Mouse (Mus musculus) stomach, embryonic 14.5 days (tissue): Measurements from ENCODE around the gene Adamtsl3. TPM values are rescaled to one million over a fixed set of nuclear protein-coding genes. Genes with fewer than 3 reads are reported as not detected.
A peak's percentile ranks its signal among the peaks of the same experiment; 100 is the strongest.

Source experiments
- ATAC-seq: fragments of 200-750 bp; cut with Nextera tagmentation; 2 replicates; pipeline ENCODE4 v1.8.0; 2017; ENCODE audit warnings: low read depth, moderate TSS enrichment; ENCODE audit not compliant: insufficient number of reproducible peaks, insufficient read depth, low FRiP score
- H3K27ac ChIP-seq: fragments of 300-500 bp; sonication (generic); 2 replicates; pipeline ENCODE4 v1.5.1; 2014; ENCODE audit warnings: mild to moderate bottlenecking, low read length, moderate library complexity, mixed read lengths
- H3K27me3 ChIP-seq: fragments of 300-500 bp; sonication (generic); 2 replicates; pipeline ENCODE4 v1.6.1; 2014; ENCODE audit warnings: low read length, control low read depth, mixed read lengths; ENCODE audit not compliant: control insufficient read depth, insufficient read depth
- H3K36me3 ChIP-seq: fragments of 300-500 bp; sonication (generic); 2 replicates; pipeline ENCODE4 v1.6.1; 2014; ENCODE audit warnings: mild to moderate bottlenecking, control low read depth, low read length, moderate library complexity, mixed read lengths; ENCODE audit not compliant: control insufficient read depth, insufficient read depth
- H3K4me1 ChIP-seq: fragments of 300-500 bp; sonication (generic); 2 replicates; pipeline ENCODE4 v1.6.1; 2014; ENCODE audit warnings: low read length, control low read depth, mixed read lengths; ENCODE audit not compliant: control insufficient read depth, insufficient read depth
- H3K4me2 ChIP-seq: fragments of 300-500 bp; sonication (generic); replicated peaks from 2 replicates; pipeline ENCODE4 v1.6.1; 2014; ENCODE audit warnings: low read depth, low read length, control low read depth
- H3K4me3 ChIP-seq: fragments of 300-500 bp; sonication (generic); 2 replicates; pipeline ENCODE4 v1.5.1; 2014; ENCODE audit warnings: low read depth, low read length, control low read depth
- H3K9ac ChIP-seq: fragments of 300-500 bp; sonication (generic); replicated peaks from 2 replicates; pipeline ENCODE4 v1.6.1; 2014; ENCODE audit warnings: low read depth, mild to moderate bottlenecking, control low read depth, low read length, moderate library complexity, mixed read lengths
- H3K9me3 ChIP-seq: fragments of 300-500 bp; sonication (generic); 2 replicates; pipeline ENCODE4 v1.6.1; 2016; ENCODE audit warnings: low read depth, low read length, control low read depth; ENCODE audit not compliant: control insufficient read depth
- WGBS: fragments of 180-500 bp; shearing (Covaris S2); extraction: QIAGEN DNeasy Blood & Tissue Kit; methylation state at CpG from one replicate; pipeline ENCODE4 v1.1.7; 2014; 5-methylcytosine and 5-hydroxymethylcytosine counted together
- polyA plus RNA-seq: library from polyadenylated mRNA; unstranded; fragments of >200 nt; fragmentation: Nextera tagmentation; extraction: Ambion mirVana; gene quantifications from 2 replicates; pipeline ENCODE4 v1.2.1, GENCODE M21; 2014

Adamtsl3 gene
- polyA plus RNA-seq, 1 experiment from 2014 or later, result 1.5 TPM

DNA sequence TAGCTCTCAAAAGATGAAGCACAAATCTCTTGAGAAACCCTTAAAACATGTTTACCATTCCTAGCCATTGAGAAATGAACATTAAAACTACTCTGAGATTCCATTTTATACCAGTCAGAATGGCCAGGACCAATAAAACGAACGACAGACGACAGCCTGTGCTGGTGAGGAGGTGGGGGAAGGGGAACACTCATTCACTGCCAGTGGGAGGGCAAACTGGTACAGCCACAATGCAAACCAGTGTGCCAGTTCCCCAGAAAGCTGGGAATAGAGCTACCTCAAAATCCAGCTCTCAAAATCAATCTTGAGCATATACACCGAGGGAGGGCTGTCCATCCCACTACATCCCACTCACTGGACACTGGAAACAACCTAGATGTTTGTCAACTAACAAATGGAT, 8.3 kb upstream of the Adamtsl3 start:
- no peaks in the 10 kb centered on the region for H3K4me1 ChIP-seq
- H3K4me2 ChIP-seq, result no peak overlapping the region
- ATAC-seq, result no peak
- no peaks in the 10 kb centered on the region for H3K9me3 ChIP-seq
- no peak overlapping the region for H3K27ac ChIP-seq
- WGBS, result 72% methylated on average over 4 of the region's 4 CpGs
- H3K4me3 ChIP-seq, result no peak overlapping the region
- H3K27me3 ChIP-seq, result no peaks in the 10 kb centered on the region
- no peaks in the 10 kb centered on the region for H3K36me3 ChIP-seq
- no peak overlapping the region for H3K9ac ChIP-seq

DNA sequence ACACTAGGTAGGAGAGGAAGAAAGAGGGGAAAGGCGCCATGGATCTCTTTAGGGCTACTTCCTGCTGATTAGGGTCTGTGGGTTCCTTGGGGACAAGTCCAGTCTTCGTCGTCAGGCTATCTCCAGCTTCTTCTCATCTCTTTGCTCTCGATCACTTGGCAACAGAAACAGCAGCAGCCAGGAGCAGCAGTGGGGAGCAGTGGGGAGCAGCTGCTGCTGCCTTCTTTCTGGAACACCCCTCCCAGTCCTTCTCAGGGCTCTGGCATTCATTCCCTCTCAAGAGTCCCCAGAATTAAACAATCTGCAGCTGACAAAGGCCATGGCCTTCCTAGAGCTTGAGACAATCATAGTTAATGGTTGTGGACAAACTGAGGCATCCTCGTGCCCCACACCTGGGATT, 7.6 kb upstream of the Adamtsl3 start:
- H3K9ac ChIP-seq, result no peak overlapping the region
- H3K27me3 ChIP-seq, result no peaks in the 10 kb centered on the region
- no peak overlapping the region for H3K4me2 ChIP-seq
- ATAC-seq, result no peak
- no peak overlapping the region for H3K27ac ChIP-seq
- no peak overlapping the region for H3K4me3 ChIP-seq
- no peaks in the 10 kb centered on the region for H3K36me3 ChIP-seq
- H3K9me3 ChIP-seq, result no peaks in the 10 kb centered on the region
- H3K4me1 ChIP-seq, result no peaks in the 10 kb centered on the region
- WGBS, result 66% methylated on average over 5 of the region's 5 CpGs

DNA sequence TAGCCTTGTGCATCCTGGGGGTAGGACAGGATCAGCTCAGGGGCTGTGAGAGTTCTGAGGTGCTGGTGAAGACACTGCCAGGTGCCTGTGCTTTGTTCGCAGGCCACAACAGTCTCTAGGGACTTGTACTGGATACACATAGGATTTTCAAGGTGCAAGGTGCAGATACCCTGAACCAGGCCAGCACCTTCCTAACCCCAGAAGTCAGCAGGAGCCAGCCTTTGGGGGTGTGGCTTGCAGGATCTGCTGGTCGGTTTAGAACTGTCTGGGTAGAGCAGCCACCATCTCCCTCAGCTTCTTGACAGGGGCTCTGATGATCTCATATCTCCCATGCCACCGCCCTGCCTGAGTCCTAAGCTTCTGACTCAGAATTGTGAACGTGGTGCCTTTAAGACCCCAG, 5.7 kb upstream of the Adamtsl3 start:
- ATAC-seq, result no peak
- H3K27ac ChIP-seq, result no peak overlapping the region
- H3K4me3 ChIP-seq, result no peak overlapping the region
- no peak overlapping the region for H3K9ac ChIP-seq
- H3K9me3 ChIP-seq, result no peaks in the 10 kb centered on the region
- H3K36me3 ChIP-seq, result no peaks in the 10 kb centered on the region
- peaks cover 8% of the 10 kb centered on the region for H3K27me3 ChIP-seq
- H3K4me2 ChIP-seq, result no peak overlapping the region
- 66% methylated on average over 4 of the region's 4 CpGs for WGBS
- no peaks in the 10 kb centered on the region for H3K4me1 ChIP-seq

DNA sequence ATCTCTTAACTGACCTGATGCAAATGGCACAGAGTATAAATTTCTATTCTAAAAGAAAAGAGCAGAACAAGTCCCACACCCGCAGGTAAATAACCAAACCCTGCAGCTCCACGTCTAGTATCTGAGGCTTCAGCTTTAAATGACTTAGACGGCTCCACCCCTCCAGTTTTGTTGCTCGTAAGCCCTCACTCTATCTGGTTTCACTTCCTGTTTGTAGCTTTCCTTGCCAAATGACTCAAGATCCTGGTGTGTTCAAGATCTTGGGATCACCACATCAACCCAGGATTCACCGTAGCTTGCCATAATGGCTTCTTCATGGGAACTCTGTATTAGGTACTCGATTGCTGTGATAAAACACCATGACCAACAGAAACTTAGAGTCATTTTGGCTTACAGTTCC, 4.6 kb upstream of the Adamtsl3 start:
- H3K27me3 ChIP-seq, result peaks cover 12% of the 10 kb centered on the region
- H3K4me3 ChIP-seq, result no peak overlapping the region
- no peak for ATAC-seq
- no peaks in the 10 kb centered on the region for H3K9me3 ChIP-seq
- no peak overlapping the region for H3K9ac ChIP-seq
- no peak overlapping the region for H3K27ac ChIP-seq
- H3K4me2 ChIP-seq, result no peak overlapping the region
- H3K4me1 ChIP-seq, result 0 out of 2 replicates have a peak, but pooled peaks cover 4% of the 10 kb centered on the region
- H3K36me3 ChIP-seq, result no peaks in the 10 kb centered on the region
- WGBS, result 61% methylated on average over 6 of the region's 6 CpGs

DNA sequence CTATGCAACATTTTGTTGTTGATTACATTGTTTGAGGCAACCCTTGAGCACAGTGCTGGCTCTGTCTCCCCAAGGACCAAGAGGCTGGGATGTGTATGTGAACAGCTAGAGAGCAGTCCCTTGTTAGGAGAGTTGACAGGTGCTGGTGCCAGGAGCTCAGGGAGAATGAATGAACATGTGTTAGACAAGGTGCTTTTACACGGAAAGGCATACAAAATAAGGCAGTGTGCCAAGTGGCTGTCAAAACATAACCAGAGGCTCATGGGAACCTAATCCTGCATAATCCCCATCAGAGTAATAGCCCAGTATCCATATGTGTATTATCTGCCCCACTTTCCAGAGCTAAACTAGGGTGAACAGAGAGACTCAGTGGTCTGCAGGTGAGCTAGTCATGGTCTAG, 1.5 kb upstream of the Adamtsl3 start:
- Histone ChIP-seq H3K4me1 (0 out of 2 replicates have a peak, but pooled peaks cover 4% of the 10 kb centered on the region), H3K36me3 (no peaks in the 10 kb centered on the region), H3K27ac (no peak overlapping the region), H3K9ac (no peak overlapping the region), H3K9me3 (no peaks in the 10 kb centered on the region), H3K4me3 (no peak overlapping the region), H3K4me2 (no peak overlapping the region), H3K27me3 (peaks cover 17% of the 10 kb centered on the region)
- WGBS, result 22% methylated on average over 1 of the region's 1 CpGs
- ATAC-seq, result no peak

- Histone ChIP-seq H3K4me3 (peak overlapping the region; percentile 44), H3K36me3 (no peaks in the 10 kb centered on the region), H3K27ac (no peak overlapping the region), H3K9ac (no peak overlapping the region; the same call in 1 of the 2 replicates), H3K4me2 (peak overlapping the region; percentile 84), H3K4me1 (0 out of 2 replicates have a peak, but pooled peaks cover 4% of the 10 kb centered on the region), H3K27me3 (peaks cover 20% of the 10 kb centered on the region), H3K9me3 (no peaks in the 10 kb centered on the region)
- ATAC-seq, result no peak; the same call in 1 of the 2 replicates
- under 1% methylated on average over 34 of the region's 34 CpGs for WGBS
Measured at GRCm38 (mm10) chr7:82336132-82336531, 638 bp downstream of the Adamtsl3 start.

DNA sequence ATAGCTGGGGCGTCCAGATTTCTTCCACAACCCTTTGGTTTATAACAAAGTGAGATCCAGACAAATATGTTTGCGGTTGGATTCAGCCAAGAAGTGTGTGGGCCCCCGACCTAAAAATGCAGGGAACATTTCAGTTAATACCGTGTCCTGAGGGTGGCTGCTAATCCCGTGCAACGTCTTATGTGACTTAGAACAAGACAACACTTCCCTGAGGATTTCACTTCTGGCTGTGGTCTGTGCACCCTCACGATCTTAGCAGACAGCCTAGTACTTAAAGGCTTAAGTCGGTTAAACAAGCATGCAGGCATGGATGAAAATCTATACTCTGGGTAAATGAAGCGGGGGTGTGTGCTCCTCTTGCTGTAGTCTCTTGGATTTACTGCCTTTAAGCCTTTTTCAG, 2.6 kb downstream of the Adamtsl3 start:
- H3K36me3 ChIP-seq, result no peaks in the 10 kb centered on the region
- 48% methylated on average over 9 of the region's 9 CpGs for WGBS
- no peak overlapping the region for H3K4me3 ChIP-seq
- no peak overlapping the region for H3K9ac ChIP-seq
- no peak for ATAC-seq
- H3K4me1 ChIP-seq, result 0 out of 2 replicates have a peak, but pooled peaks cover 4% of the 10 kb centered on the region
- H3K27me3 ChIP-seq, result peaks cover 20% of the 10 kb centered on the region
- H3K4me2 ChIP-seq, result no peak overlapping the region
- H3K9me3 ChIP-seq, result no peaks in the 10 kb centered on the region
- H3K27ac ChIP-seq, result no peak overlapping the region

DNA sequence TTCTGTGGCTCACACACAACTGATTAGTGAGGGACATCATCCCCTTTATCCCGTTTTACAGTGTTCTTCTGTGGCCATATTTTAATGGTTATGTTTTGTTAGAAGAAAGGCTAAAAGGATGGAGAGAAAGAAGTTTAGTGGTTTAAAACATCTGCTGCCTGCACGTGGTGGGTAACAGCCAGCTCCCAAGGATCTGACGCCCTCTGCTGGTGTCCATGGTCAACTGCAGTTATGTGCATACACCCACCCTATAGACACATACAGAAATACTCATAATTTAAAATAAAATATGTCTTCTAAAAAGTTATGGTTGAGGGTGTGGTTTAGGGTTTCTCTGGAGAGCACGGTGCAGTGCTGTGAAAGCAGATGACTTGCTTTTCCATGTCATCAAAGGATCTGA, 3.0 kb downstream of the Adamtsl3 start:
- 62% methylated on average over 4 of the region's 4 CpGs for WGBS
- no peak for ATAC-seq
- peaks cover 20% of the 10 kb centered on the region for H3K27me3 ChIP-seq
- H3K36me3 ChIP-seq, result no peaks in the 10 kb centered on the region
- H3K9ac ChIP-seq, result no peak overlapping the region
- 0 out of 2 replicates have a peak, but pooled peaks cover 4% of the 10 kb centered on the region for H3K4me1 ChIP-seq
- H3K27ac ChIP-seq, result no peak overlapping the region
- no peaks in the 10 kb centered on the region for H3K9me3 ChIP-seq
- H3K4me2 ChIP-seq, result no peak overlapping the region
- H3K4me3 ChIP-seq, result no peak overlapping the region

DNA sequence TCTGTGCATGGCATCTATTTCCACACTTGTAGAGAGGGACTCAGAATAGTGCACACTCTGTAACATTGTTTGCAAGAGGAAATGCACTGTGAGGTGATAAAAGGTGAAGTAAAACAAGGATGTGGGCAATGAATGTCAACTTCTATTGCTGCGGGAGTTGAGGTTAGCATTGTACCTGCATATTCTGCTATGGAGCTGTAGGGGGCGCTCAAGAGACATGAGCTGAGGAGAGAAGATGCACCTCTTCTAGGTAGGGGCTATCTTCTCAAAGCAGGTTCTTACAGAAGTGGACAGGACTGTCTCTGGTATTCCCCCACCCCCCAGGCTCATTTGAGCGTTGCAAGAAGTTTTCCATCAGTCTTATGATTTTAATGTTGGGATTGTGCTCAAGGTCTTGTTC, 3.7 kb downstream of the Adamtsl3 start:
- 48% methylated on average over 3 of the region's 3 CpGs for WGBS
- ATAC-seq, result no peak
- Histone ChIP-seq H3K9ac (no peak overlapping the region), H3K4me3 (no peak overlapping the region), H3K36me3 (no peaks in the 10 kb centered on the region), H3K4me1 (0 out of 2 replicates have a peak, but pooled peaks cover 4% of the 10 kb centered on the region), H3K4me2 (no peak overlapping the region), H3K27me3 (peaks cover 17% of the 10 kb centered on the region), H3K9me3 (no peaks in the 10 kb centered on the region), H3K27ac (no peak overlapping the region)
